Mouse (Mus musculus): ENCODE results near the gene Fam83c. TPM values are rescaled to one million over a fixed set of nuclear protein-coding genes. Genes with fewer than 3 reads are reported as not detected.

Fam83c gene
- polyA plus RNA-seq, 1 experiment from 2014 or later = 0.09 TPM

- H3K27ac ChIP-seq (replicated peaks) = no peak overlapping the region
- H3K9ac ChIP-seq = no peak overlapping the region
- H3K9me3 ChIP-seq (replicated peaks) = no peaks in the 10 kb centered on the region
- H3K4me2 ChIP-seq = no peak overlapping the region
- 67% methylated on average over 4 of the region's 4 CpGs for WGBS (ENCODE audit: insufficient replicate concordance)
- H3K4me3 ChIP-seq (replicated peaks) = no peak overlapping the region
- no peaks in the 10 kb centered on the region; the same call in 1 of the 2 replicates for H3K27me3 ChIP-seq
- H3K4me1 ChIP-seq (replicated peaks) = peaks cover 2% of the 10 kb centered on the region; the same call in 1 of the 2 replicates
- no peaks in the 10 kb centered on the region for H3K36me3 ChIP-seq (replicated peaks)
- no peak for ATAC-seq (ENCODE audit: insufficient read depth)
These were observed 22.0 kb downstream of the Fam83c start for GRCm38 (mm10) chr2:155812637-155813036.

DNA sequence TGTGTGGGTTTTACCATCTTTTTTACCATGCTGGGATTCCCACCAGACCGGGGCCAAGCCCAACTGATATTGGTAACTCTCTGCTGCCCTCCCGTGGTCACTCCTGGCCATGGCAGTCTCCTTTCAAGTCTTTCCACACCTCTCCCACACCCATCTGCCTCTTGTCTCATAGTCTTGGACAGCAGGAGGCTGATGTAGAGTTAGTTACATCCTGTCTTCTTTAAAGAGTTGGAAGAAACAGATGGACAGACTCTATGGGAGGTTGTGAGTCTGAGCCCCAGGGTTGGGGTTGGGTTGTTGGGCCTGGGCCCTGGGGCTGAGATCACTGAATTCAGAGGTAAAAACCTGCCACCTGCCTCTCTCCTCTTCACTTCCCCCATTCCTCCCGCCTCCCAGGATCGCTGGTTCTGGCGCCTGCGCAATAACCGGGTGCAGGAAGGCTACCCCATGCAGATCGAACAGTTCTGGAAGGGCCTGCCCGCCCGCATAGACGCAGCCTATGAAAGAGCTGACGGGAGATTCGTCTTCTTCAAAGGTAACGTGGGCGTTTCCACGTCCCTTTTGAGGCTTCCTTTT lies 22.7 kb downstream of the Fam83c start:
- ATAC-seq (ENCODE audit: insufficient read depth) = no peak
- WGBS (ENCODE audit: insufficient replicate concordance) = 32% methylated on average over 16 of the region's 16 CpGs

GRCm38 (mm10) chr2:155809620-155810019 lies 25.0 kb downstream of the Fam83c start:
- Histone ChIP-seq H3K9me3 (replicated peaks) (no peaks in the 10 kb centered on the region), H3K4me2 (no peak overlapping the region), H3K27ac (replicated peaks) (no peak overlapping the region), H3K4me3 (replicated peaks) (no peak overlapping the region), H3K4me1 (replicated peaks) (no peaks in the 10 kb centered on the region), H3K27me3 (no peaks in the 10 kb centered on the region; the same call in 1 of the 2 replicates), H3K36me3 (replicated peaks) (no peaks in the 10 kb centered on the region), H3K9ac (no peak overlapping the region)
- ATAC-seq (ENCODE audit: insufficient read depth) = no peak
- WGBS (ENCODE audit: insufficient replicate concordance) = 60% methylated on average over 4 of the region's 4 CpGs

More for the DNA sequence above, 22.7 kb downstream of the Fam83c start:
- Histone ChIP-seq H3K4me1 (replicated peaks) (no peaks in the 10 kb centered on the region), H3K9ac (no peak overlapping the region), H3K27ac (replicated peaks) (no peak overlapping the region), H3K4me3 (replicated peaks) (no peak overlapping the region), H3K4me2 (no peak overlapping the region), H3K36me3 (replicated peaks) (no peaks in the 10 kb centered on the region), H3K27me3 (no peaks in the 10 kb centered on the region; the same call in 1 of the 2 replicates), H3K9me3 (replicated peaks) (no peaks in the 10 kb centered on the region)

- no peak overlapping the region for H3K4me3 ChIP-seq (replicated peaks)
- no peak for ATAC-seq (ENCODE audit: insufficient read depth)
- no peaks in the 10 kb centered on the region for H3K36me3 ChIP-seq (replicated peaks)
- no peak overlapping the region for H3K4me2 ChIP-seq
- H3K9ac ChIP-seq = no peak overlapping the region
- WGBS (ENCODE audit: insufficient replicate concordance) = 51% methylated on average over 4 of the region's 4 CpGs
- H3K27ac ChIP-seq (replicated peaks) = no peak overlapping the region
- H3K9me3 ChIP-seq (replicated peaks) = no peaks in the 10 kb centered on the region
- H3K27me3 ChIP-seq = no peaks in the 10 kb centered on the region; the same call in 1 of the 2 replicates
- H3K4me1 ChIP-seq (replicated peaks) = no peaks in the 10 kb centered on the region
These were observed 27.2 kb downstream of the Fam83c start for GRCm38 (mm10) chr2:155807408-155807807.

GRCm38 (mm10) chr2:155806548-155806947 lies 28.1 kb downstream of the Fam83c start:
- no peaks in the 10 kb centered on the region for H3K9me3 ChIP-seq (replicated peaks)
- no peaks in the 10 kb centered on the region; the same call in 1 of the 2 replicates for H3K27me3 ChIP-seq
- H3K4me3 ChIP-seq (replicated peaks) = no peak overlapping the region
- no peak overlapping the region for H3K27ac ChIP-seq (replicated peaks)
- no peaks in the 10 kb centered on the region for H3K36me3 ChIP-seq (replicated peaks)
- ATAC-seq (ENCODE audit: insufficient read depth) = no peak
- no peaks in the 10 kb centered on the region for H3K4me1 ChIP-seq (replicated peaks)
- no peak overlapping the region for H3K9ac ChIP-seq
- 48% methylated on average over 5 of the region's 5 CpGs for WGBS (ENCODE audit: insufficient replicate concordance)
- H3K4me2 ChIP-seq = no peak overlapping the region

DNA sequence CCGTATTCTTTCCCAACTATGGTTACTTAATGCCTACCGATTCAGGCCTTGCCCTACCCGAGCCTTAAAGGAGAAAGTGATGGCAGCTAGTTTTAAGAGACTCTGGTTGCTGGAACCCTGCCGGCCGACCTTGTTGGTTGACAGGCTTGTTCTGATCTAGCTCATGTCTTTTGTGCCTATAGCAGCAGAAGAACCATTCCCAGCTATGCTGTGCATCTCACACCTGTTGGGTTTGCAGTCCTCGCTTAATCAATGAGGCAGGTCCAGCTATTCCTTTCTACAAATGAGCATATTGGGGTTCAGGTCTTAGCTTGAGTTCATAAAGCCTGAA lies 28.8 kb downstream of the Fam83c start:
- Histone ChIP-seq H3K27me3 (no peaks in the 10 kb centered on the region; the same call in 1 of the 2 replicates), H3K9ac (no peak overlapping the region), H3K4me3 (replicated peaks) (no peak overlapping the region), H3K4me2 (no peak overlapping the region), H3K9me3 (replicated peaks) (no peaks in the 10 kb centered on the region), H3K27ac (replicated peaks) (no peak overlapping the region), H3K4me1 (replicated peaks) (no peaks in the 10 kb centered on the region), H3K36me3 (replicated peaks) (no peaks in the 10 kb centered on the region)
- ATAC-seq (ENCODE audit: insufficient read depth) = no peak
- 47% methylated on average over 6 of the region's 6 CpGs for WGBS (ENCODE audit: insufficient replicate concordance)

DNA sequence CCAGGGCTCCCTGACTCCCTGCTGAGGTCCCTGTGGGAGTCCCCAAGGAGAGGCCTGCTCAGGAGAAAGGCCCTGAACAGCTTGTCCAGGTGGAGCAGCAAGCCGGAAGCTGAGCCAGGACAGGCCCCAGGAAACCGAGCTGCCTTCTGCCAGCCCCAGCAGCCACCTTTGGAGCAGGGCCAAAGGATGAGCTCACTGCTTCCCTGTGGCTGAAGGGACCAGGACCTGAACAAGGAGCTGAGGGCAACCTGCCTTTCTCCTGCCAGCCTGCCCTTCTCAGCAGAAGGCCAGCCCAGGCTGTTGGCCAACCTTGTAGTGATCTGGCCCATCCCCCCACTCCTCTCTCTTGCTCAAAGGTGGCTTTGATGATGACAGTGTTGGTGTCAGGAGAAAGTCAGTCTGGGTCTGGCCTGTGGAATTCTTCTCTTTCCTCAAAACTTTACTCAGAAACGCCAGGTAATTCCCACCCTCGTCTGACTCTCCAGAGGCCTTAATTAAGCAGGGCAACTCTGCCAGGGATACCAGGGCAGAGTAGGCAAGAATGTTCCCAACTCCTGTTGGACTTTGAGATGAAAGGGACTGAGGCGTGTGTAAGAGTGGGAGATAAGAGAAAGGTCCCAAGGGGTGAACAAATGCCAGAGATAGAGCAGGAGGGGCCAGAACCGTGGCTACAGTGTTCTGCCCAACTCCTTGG lies 29.3 kb downstream of the Fam83c start:
- 29% methylated on average over 6 of the region's 6 CpGs for WGBS (ENCODE audit: insufficient replicate concordance)
- Histone ChIP-seq H3K4me2 (no peak overlapping the region), H3K9ac (no peak overlapping the region), H3K27ac (replicated peaks) (no peak overlapping the region), H3K4me3 (replicated peaks) (no peak overlapping the region), H3K4me1 (replicated peaks) (no peaks in the 10 kb centered on the region), H3K36me3 (replicated peaks) (no peaks in the 10 kb centered on the region), H3K27me3 (no peaks in the 10 kb centered on the region; the same call in 1 of the 2 replicates), H3K9me3 (replicated peaks) (no peaks in the 10 kb centered on the region)
- ATAC-seq (ENCODE audit: insufficient read depth) = no peak

DNA sequence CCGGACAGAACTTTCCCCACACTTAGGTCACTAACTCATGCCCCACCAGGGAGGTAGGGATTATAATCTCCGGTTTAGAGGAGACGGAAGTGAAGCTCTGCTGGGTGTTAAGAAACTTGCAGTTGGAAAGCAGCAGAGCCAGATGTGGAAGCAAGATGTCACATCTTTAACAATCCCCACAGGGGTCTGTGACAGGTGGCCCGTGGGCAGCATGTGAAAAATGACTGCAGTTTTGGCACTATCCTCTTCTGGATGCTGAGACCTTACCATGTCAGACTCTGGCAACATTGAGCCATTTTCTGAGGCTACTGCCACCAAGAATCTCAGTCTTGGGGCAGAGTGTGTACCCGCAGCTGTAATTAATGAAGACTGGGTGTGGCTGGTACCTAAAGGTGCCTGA lies 30.6 kb downstream of the Fam83c start:
- H3K4me1 ChIP-seq (replicated peaks) = no peaks in the 10 kb centered on the region
- 45% methylated on average over 5 of the region's 5 CpGs for WGBS (ENCODE audit: insufficient replicate concordance)
- H3K4me2 ChIP-seq = no peak overlapping the region
- peaks cover 10% of the 10 kb centered on the region for H3K27me3 ChIP-seq
- H3K9ac ChIP-seq = no peak overlapping the region
- no peaks in the 10 kb centered on the region for H3K9me3 ChIP-seq (replicated peaks)
- no peak for ATAC-seq (ENCODE audit: insufficient read depth)
- H3K4me3 ChIP-seq (replicated peaks) = no peak overlapping the region
- no peak overlapping the region for H3K27ac ChIP-seq (replicated peaks)
- H3K36me3 ChIP-seq (replicated peaks) = no peaks in the 10 kb centered on the region

DNA sequence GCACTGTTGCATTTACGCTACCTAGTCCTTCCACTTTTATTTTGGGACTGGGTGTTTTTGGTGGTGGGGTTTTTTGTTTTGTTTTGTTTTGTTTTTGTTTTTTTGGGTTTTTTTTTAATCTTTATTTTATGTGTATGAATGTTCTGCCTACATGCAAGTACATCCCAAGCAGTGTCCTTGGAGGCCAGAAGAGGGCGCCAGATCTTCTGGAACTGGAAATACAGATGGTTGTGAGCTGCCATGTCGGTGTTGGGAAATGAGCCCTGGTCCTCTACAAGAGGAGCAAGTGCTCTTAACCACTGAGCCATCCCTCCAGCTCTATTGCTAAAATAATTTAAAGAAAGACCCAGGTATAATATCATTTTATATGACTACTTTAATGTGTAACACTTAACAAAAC lies 31.9 kb downstream of the Fam83c start:
- H3K4me3 ChIP-seq (replicated peaks) = no peak overlapping the region
- ATAC-seq (ENCODE audit: insufficient read depth) = no peak
- 39% methylated on average over 3 of the region's 3 CpGs for WGBS (ENCODE audit: insufficient replicate concordance)

GRCm38 (mm10) chr2:155798613-155799012 lies 36.0 kb downstream of the Fam83c start:
- no peak overlapping the region for H3K27ac ChIP-seq (replicated peaks)
- no peak overlapping the region for H3K4me3 ChIP-seq (replicated peaks)
- WGBS (ENCODE audit: insufficient replicate concordance) = 28% methylated on average over 3 of the region's 3 CpGs
- H3K36me3 ChIP-seq (replicated peaks) = no peaks in the 10 kb centered on the region
- no peak for ATAC-seq (ENCODE audit: insufficient read depth)
- H3K27me3 ChIP-seq = peaks cover 15% of the 10 kb centered on the region
- H3K9ac ChIP-seq = no peak overlapping the region
- no peaks in the 10 kb centered on the region for H3K9me3 ChIP-seq (replicated peaks)
- no peaks in the 10 kb centered on the region for H3K4me1 ChIP-seq (replicated peaks)
- H3K4me2 ChIP-seq = no peak overlapping the region

More for the DNA sequence above, 31.9 kb downstream of the Fam83c start:
- Histone ChIP-seq H3K27me3 (peaks cover 14% of the 10 kb centered on the region), H3K9me3 (replicated peaks) (no peaks in the 10 kb centered on the region), H3K9ac (no peak overlapping the region), H3K27ac (replicated peaks) (no peak overlapping the region), H3K4me1 (replicated peaks) (no peaks in the 10 kb centered on the region), H3K4me2 (no peak overlapping the region), H3K36me3 (replicated peaks) (no peaks in the 10 kb centered on the region)

- H3K4me1 ChIP-seq (replicated peaks) = no peaks in the 10 kb centered on the region
- no peak overlapping the region for H3K4me3 ChIP-seq (replicated peaks)
- H3K9ac ChIP-seq = no peak overlapping the region
- no peak overlapping the region for H3K27ac ChIP-seq (replicated peaks)
- no peak for ATAC-seq (ENCODE audit: insufficient read depth)
- no peaks in the 10 kb centered on the region for H3K36me3 ChIP-seq (replicated peaks)
- no peak overlapping the region for H3K4me2 ChIP-seq
- WGBS (ENCODE audit: insufficient replicate concordance) = 71% methylated on average over 12 of the region's 12 CpGs
- no peaks in the 10 kb centered on the region for H3K9me3 ChIP-seq (replicated peaks)
- H3K27me3 ChIP-seq = peaks cover 15% of the 10 kb centered on the region
These were observed 39.8 kb downstream of the Fam83c start for GRCm38 (mm10) chr2:155794674-155795445.
